Mouse (Mus musculus) forebrain, embryonic 12.5 days (tissue): Measurements from ENCODE around the gene Clec4a4. TPM values are rescaled to one million over a fixed set of nuclear protein-coding genes. Genes with fewer than 3 reads are reported as not detected.
"Not testable (repeated sequence)": the region's sequence is repeated elsewhere in the genome, so short reads cannot be mapped to it uniquely, and the experiment has no call there.

Source experiments
- ATAC-seq: fragments of 200-750 bp; cut with Nextera tagmentation; 2 replicates; pipeline ENCODE4 v1.8.0; 2017; ENCODE audit warnings: moderate TSS enrichment; ENCODE audit not compliant: low FRiP score
- H3K27ac ChIP-seq: fragments of 300-500 bp; sonication (generic); 2 replicates; pipeline ENCODE4 v1.5.1; 2016; ENCODE audit warnings: mild to moderate bottlenecking
- H3K27me3 ChIP-seq: fragments of 300-500 bp; sonication (generic); 2 replicates; pipeline ENCODE4 v1.6.1; 2016; ENCODE audit warnings: mild to moderate bottlenecking
- H3K36me3 ChIP-seq: fragments of 300-500 bp; sonication (generic); replicated peaks from 2 replicates; pipeline ENCODE4 v1.6.1; 2016; ENCODE audit warnings: mild to moderate bottlenecking
- H3K4me1 ChIP-seq: fragments of 300-500 bp; sonication (generic); 2 replicates; pipeline ENCODE4 v1.6.1; 2016
- H3K4me2 ChIP-seq: fragments of 300-500 bp; sonication (generic); 2 replicates; pipeline ENCODE4 v1.6.1; 2016; ENCODE audit warnings: mild to moderate bottlenecking, moderate library complexity
- H3K4me3 ChIP-seq: fragments of 300-500 bp; sonication (generic); replicated peaks from 2 replicates; pipeline ENCODE4 v1.5.1; 2016; ENCODE audit warnings: mild to moderate bottlenecking
- H3K9ac ChIP-seq: fragments of 300-500 bp; sonication (generic); 2 replicates; pipeline ENCODE4 v1.6.1; 2016; ENCODE audit warnings: mild to moderate bottlenecking
- H3K9me3 ChIP-seq: fragments of 300-500 bp; sonication (generic); 2 replicates; pipeline ENCODE4 v1.6.1; 2016
- WGBS: fragments of 180-500 bp; shearing (Covaris S2); methylation state at CpG from one replicate; pipeline ENCODE4 v1.1.7; 2016; 5-methylcytosine and 5-hydroxymethylcytosine counted together
- polyA plus RNA-seq: library from polyadenylated mRNA; unstranded; fragments of >200 nt; fragmentation: Nextera tagmentation; extraction: Ambion mirVana; gene quantifications from 2 replicates; pipeline ENCODE4 v1.2.1, GENCODE M21; 2016

Clec4a4 gene
- not detected in 2 replicates for polyA plus RNA-seq

GRCm38 (mm10) chr6:122989876-122990437 lies at the start of gene Clec4a4:
Gene Clec4a4, plus strand, starts transcription at chr6:122990367.
- H3K27me3 ChIP-seq: no peaks in the 10 kb centered on the region
- no peak within 1 kb of the TSS for H3K27ac ChIP-seq
- no peak within 1 kb of the TSS for H3K4me2 ChIP-seq
- H3K9me3 ChIP-seq: no peaks in the 10 kb centered on the region
- H3K4me1 ChIP-seq: no peaks in the 10 kb centered on the region
- no peaks in the 10 kb centered on the region for H3K36me3 ChIP-seq
- 87% methylated on average over 6 of the region's 6 CpGs for WGBS
- no peak within 1 kb of the TSS for H3K9ac ChIP-seq
- no peak within 1 kb of the TSS for H3K4me3 ChIP-seq
- no peak for ATAC-seq

GRCm38 (mm10) chr6:122946760-122947159 lies 43.4 kb upstream of the Clec4a4 start:
- H3K36me3 ChIP-seq: no peaks in the 10 kb centered on the region
- no peaks in the 10 kb centered on the region for H3K9me3 ChIP-seq
- no peak for ATAC-seq
- H3K27me3 ChIP-seq: no peaks in the 10 kb centered on the region
- no peak overlapping the region for H3K27ac ChIP-seq
- no peaks in the 10 kb centered on the region for H3K4me1 ChIP-seq
- no peak overlapping the region for H3K4me3 ChIP-seq
- no peak overlapping the region for H3K4me2 ChIP-seq
- no peak overlapping the region for H3K9ac ChIP-seq
- WGBS: 86% methylated on average over 2 of the region's 2 CpGs

GRCm38 (mm10) chr6:122952401-122952800 lies 37.8 kb upstream of the Clec4a4 start, which contains the start of gene Clec4a3:
Gene Clec4a3, plus strand, starts transcription at chr6:122952515.
- Histone ChIP-seq H3K4me2 (no peak within 1 kb of the TSS), H3K36me3 (no peaks in the 10 kb centered on the region), H3K9me3 (no peaks in the 10 kb centered on the region), H3K4me3 (no peak within 1 kb of the TSS), H3K27me3 (no peaks in the 10 kb centered on the region), H3K27ac (no peak within 1 kb of the TSS), H3K9ac (no peak within 1 kb of the TSS), H3K4me1 (no peaks in the 10 kb centered on the region)
- 86% methylated on average over 8 of the region's 8 CpGs for WGBS
- ATAC-seq: no peak

- Histone ChIP-seq H3K27me3 (no peaks in the 10 kb centered on the region), H3K4me2 (no peak overlapping the region), H3K4me1 (no peaks in the 10 kb centered on the region), H3K36me3 (no peaks in the 10 kb centered on the region), H3K4me3 (no peak overlapping the region), H3K9ac (no peak overlapping the region), H3K27ac (no peak overlapping the region), H3K9me3 (no peaks in the 10 kb centered on the region)
- no peak for ATAC-seq
- 80% methylated on average over 2 of the region's 2 CpGs for WGBS
These were observed 25.6 kb upstream of the Clec4a4 start for GRCm38 (mm10) chr6:122964562-122964961.

GRCm38 (mm10) chr6:122969048-122969447 lies 21.1 kb upstream of the Clec4a4 start:
- Histone ChIP-seq H3K9ac (no peak overlapping the region), H3K9me3 (no peaks in the 10 kb centered on the region), H3K4me3 (no peak overlapping the region), H3K4me1 (no peaks in the 10 kb centered on the region), H3K27me3 (no peaks in the 10 kb centered on the region), H3K36me3 (no peaks in the 10 kb centered on the region), H3K27ac (no peak overlapping the region), H3K4me2 (no peak overlapping the region)
- 93% methylated on average over 2 of the region's 2 CpGs for WGBS
- ATAC-seq: no peak

- H3K9ac ChIP-seq, H3K4me3 ChIP-seq, H3K27ac ChIP-seq, H3K27me3 ChIP-seq, H3K36me3 ChIP-seq, H3K4me2 ChIP-seq, H3K9me3 ChIP-seq, ATAC-seq, H3K4me1 ChIP-seq: not testable (repeated sequence)
- WGBS: 69% methylated on average over 2 of the region's 2 CpGs
These were observed 14.5 kb downstream of the Clec4a4 start for GRCm38 (mm10) chr6:123004696-123005095.

- Histone ChIP-seq H3K4me1 (no peaks in the 10 kb centered on the region), H3K9ac (no peak overlapping the region), H3K27ac (no peak overlapping the region), H3K4me2 (no peak overlapping the region), H3K9me3 (no peaks in the 10 kb centered on the region), H3K36me3 (no peaks in the 10 kb centered on the region), H3K4me3 (no peak overlapping the region), H3K27me3 (no peaks in the 10 kb centered on the region)
- ATAC-seq: no peak
- WGBS: 63% methylated on average over 1 of the region's 1 CpGs
These were observed 15.4 kb downstream of the Clec4a4 start for GRCm38 (mm10) chr6:123005591-123005990.

- no peaks in the 10 kb centered on the region for H3K27me3 ChIP-seq
- H3K27ac ChIP-seq: no peak within 1 kb of the TSS
- WGBS: 83% methylated on average over 2 of the region's 2 CpGs
- 0 out of 2 replicates have a peak, but pooled peaks cover 3% of the 10 kb centered on the region for H3K9me3 ChIP-seq
- no peaks in the 10 kb centered on the region for H3K36me3 ChIP-seq
- no peak within 1 kb of the TSS for H3K9ac ChIP-seq
- H3K4me2 ChIP-seq: no peak within 1 kb of the TSS
- no peaks in the 10 kb centered on the region for H3K4me1 ChIP-seq
- no peak for ATAC-seq
- no peak within 1 kb of the TSS for H3K4me3 ChIP-seq
These were observed 59.7 kb downstream of the Clec4a4 start, which contains the start of gene Clec4b1 for GRCm38 (mm10) chr6:123049742-123050372. Gene Clec4b1, plus strand, starts transcription at chr6:123049962.

Other genes starting within 250 kb of the Clec4a4 start
- 17.7 and 24.2 TPM in 2 replicates for gene Slc2a3, start 188.7 kb upstream of the Clec4a4 start, polyA plus RNA-seq
- gene Foxj2, start 170.5 kb upstream of the Clec4a4 start, polyA plus RNA-seq: 5.7 and 5.8 TPM in 2 replicates
- gene C3ar1, start 134.2 kb upstream of the Clec4a4 start, polyA plus RNA-seq: 1.2 TPM in 2 replicates
- 67.0 and 73.4 TPM in 2 replicates for gene Necap1, start 115.9 kb upstream of the Clec4a4 start, polyA plus RNA-seq
- 0.67 and 0.87 TPM in 2 replicates for gene Clec4a1, start 68.5 kb upstream of the Clec4a4 start, polyA plus RNA-seq
- gene Clec4a3, start 37.9 kb upstream of the Clec4a4 start, polyA plus RNA-seq: 0.38 and 0.59 TPM in 2 replicates
- gene Clec4b1, start 59.6 kb downstream of the Clec4a4 start, polyA plus RNA-seq: not detected in 2 replicates
- 0.73 and 0.98 TPM in 2 replicates for gene Clec4a2, start 116.1 kb downstream of the Clec4a4 start, polyA plus RNA-seq
- gene Clec4b2, start 182.5 kb downstream of the Clec4a4 start, polyA plus RNA-seq: not detected in 2 replicates
- gene Clec4n, start 239.5 kb downstream of the Clec4a4 start, polyA plus RNA-seq: 0.47 and 0.51 TPM in 2 replicates